Mouse (Mus musculus) ovary, postnatal 36 days (tissue): ENCODE measurements around the gene Myo1c.
"Not testable (repeated sequence)": the region's sequence is repeated elsewhere in the genome, so short reads cannot be mapped to it uniquely, and the experiment has no call there.

Source experiments
- DNase-seq: peaks from one replicate; pipeline ENCODE4 v3.0.0; 2022; ENCODE audit warnings: low spot score, mixed read lengths

Myo1c gene

GRCm38 (mm10) chr11:75669176-75669852 lies 19.0 kb downstream of the Myo1c start:
- no peak for DNase-seq

GRCm38 (mm10) chr11:75669853-75670200 lies 19.5 kb downstream of the Myo1c start:
- DNase-seq: no peak

DNA sequence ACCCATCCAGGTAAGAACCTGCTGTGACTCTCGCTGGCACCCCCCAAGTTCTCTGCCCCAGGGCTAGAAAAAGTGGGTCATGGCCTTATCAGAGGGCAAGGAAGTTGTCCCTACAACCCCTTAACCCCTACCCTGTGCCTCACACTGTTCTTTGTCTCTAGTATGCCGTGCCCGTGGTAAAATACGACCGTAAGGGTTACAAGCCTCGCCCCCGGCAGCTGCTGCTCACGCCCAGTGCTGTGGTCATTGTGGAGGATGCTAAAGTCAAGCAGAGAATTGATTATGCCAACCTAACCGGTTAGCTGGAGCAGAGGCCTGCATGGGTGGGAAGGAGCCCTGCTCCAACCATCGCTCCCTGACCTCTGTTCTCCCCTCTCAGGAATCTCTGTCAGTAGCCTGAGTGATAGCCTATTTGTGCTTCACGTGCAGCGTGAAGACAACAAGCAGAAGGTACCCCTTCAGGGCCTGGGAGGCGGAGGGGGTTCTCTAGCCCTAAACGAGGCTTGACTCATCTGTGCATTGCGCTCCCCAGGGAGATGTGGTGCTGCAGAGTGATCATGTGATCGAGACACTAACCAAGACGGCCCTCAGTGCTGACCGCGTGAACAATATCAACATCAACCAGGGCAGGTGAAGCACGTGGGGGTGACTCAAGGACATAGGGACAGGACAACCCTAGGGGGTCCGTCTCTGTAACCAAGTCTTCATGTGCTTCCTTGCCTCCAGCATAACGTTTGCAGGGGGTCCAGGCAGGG lies 21.3 kb downstream of the Myo1c start:
- no peak for DNase-seq

GRCm38 (mm10) chr11:75673411-75673810 lies 23.1 kb downstream of the Myo1c start:
- no peak for DNase-seq

GRCm38 (mm10) chr11:75674875-75675274 lies 24.6 kb downstream of the Myo1c start:
- DNase-seq: no peak

- DNase-seq: no peak
Measured at GRCm38 (mm10) chr11:75677881-75678746, 27.8 kb downstream of the Myo1c start.

GRCm38 (mm10) chr11:75678747-75679438 lies 28.6 kb downstream of the Myo1c start, which contains the start of gene Crk:
TSS of gene Crk (plus strand) at chr11:75679259.
- DNase-seq: peak; percentile 98

- peak; percentile 65 for DNase-seq
Measured at GRCm38 (mm10) chr11:75679439-75680171, 29.3 kb downstream of the Myo1c start.

GRCm38 (mm10) chr11:75684462-75684861 lies 34.2 kb downstream of the Myo1c start:
- DNase-seq: no peak

GRCm38 (mm10) chr11:75684956-75685355 lies 34.7 kb downstream of the Myo1c start:
- DNase-seq: no peak

DNA sequence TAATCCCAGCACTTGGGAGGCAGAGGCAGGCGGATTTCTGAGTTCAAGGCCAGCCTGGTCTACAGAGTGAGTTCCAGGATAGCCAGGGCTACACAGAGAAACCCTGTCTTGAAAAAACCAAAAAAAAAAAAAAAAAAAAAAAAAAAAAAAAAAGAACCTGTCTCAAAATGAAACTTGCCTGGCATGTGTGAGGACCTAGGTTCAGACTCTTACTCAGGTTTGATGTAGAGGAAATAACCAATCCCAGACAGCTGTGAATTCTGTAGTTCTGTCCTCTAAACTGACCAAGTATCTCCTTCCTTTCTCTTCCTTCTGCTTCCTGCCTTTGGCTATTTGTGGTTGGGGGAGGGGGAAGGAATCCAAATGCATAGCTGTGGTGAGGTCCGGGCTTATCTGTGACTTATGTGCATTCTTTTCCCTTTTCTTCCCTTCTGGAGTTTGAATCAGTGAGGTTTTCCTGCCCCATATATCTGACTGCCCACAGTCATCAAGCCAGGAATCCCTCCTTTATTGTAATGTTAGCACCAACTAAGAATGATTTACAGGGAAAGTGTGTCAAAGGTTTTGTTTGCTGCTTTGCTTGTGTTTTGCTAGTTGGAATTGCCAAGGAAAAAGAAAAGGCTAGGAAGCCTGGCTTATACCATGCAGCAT lies 37.2 kb downstream of the Myo1c start:
- DNase-seq: no peak

DNA sequence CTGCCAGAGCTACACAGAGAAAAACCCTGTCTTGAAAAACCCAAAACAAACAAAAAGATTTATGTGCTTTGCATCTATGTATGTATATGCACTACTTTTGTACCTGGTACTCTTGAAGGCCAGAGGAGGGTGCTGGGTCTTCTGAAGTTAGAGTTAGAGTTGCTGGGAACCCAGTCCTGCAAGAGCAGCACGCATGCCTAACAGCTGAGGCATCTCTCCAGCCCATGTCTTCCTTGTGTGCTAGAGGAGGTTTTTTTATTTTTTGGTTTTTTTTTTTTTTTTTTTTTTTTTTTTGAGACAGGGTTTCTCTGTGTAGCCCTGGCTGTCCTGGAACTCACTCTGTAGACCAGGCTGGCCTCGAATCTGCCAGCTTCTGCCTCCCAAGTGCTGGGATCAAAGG lies 37.8 kb downstream of the Myo1c start:
- DNase-seq: no peak

GRCm38 (mm10) chr11:75689977-75690376 lies 39.7 kb downstream of the Myo1c start:
- DNase-seq: no peak

DNA sequence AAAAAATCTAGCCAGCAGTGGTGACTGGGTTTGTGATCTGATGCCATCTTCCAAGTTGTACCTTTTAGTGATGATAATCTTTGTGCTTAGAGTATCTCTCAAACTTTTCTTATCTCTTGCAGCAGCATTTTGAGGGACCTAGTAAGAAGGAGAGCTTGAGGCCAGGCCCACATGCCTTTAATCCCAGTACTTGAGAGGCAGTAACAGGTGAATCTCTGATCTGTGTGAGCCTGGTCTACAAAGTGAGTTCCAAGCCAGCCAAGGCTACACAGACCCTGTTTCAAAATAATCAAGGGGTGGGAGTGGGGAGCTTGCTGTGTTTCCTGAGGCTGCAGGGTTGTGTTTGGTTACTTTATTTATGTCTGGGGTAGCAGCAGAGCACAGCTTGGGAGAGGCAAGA lies 40.7 kb downstream of the Myo1c start:
- DNase-seq: no peak

GRCm38 (mm10) chr11:75693570-75693969 lies 43.3 kb downstream of the Myo1c start:
- no peak for DNase-seq

DNA sequence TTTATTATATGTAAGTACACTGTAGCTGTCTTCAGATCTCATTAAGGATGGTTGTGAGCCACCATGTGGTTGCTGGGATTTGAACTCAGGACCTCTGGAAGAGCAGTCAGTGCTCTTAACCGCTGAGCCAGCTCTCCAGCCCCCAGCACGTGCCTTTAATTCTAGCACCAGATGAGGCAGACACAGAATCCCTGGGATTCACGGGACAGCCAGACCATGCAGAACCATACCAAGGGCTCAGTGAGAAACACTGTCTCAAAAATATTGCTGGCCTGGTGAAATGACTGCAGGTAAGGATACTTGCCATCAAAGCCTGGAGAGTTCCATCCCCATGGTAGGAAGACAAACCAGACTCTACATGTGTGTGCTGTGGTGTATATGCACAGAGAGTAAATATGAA lies 47.2 kb downstream of the Myo1c start:
- not testable (repeated sequence) for DNase-seq

GRCm38 (mm10) chr11:75700557-75700956 lies 50.3 kb downstream of the Myo1c start:
- DNase-seq: no peak

DNA sequence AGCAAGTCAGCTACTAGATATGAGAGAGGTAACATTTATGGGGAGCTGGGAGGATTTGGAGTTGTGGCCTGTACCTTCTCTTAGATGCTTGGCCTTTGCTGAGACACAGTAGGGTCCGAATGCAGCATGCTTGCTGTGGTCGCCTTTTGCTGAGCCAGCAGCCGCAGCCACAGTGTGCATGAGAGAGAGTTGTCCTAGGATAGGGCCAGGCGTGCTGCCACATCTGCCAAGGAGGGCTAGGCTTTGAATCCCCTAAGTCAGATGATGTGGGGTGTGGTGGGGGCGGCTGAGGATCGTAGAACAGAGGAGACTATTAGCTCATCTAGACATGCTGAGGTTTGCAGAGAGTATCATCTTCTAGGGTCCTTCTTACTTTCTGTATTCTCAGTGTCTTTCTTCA lies 52.5 kb downstream of the Myo1c start:
- DNase-seq: no peak

DNA sequence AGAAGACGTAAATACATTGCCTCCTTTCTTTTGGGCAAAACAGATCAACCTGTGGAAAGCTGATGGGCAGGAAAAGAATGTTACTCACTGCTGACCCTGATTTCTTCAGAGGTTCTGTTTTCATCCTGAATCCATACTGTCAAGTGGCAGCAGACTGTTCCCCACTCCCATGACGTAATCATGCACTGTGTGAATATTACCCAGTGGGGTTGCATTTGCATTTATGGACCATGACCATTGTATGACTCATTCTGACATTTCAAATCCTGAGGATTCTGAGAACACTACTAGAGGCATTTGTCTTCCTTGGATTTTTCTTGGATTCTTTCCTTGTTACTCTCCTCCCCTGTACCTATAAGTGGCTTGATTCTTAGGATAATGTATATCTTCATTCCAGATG lies 53.4 kb downstream of the Myo1c start:
- DNase-seq: no peak

- no peak for DNase-seq
Measured at GRCm38 (mm10) chr11:75713949-75714348, 63.6 kb downstream of the Myo1c start.

GRCm38 (mm10) chr11:75715556-75715955 lies 65.3 kb downstream of the Myo1c start:
- no peak for DNase-seq
